Mouse (Mus musculus) natural killer cell, adult 2 months (primary cell): ENCODE results near the gene Vmn2r97.
"Not testable (repeated sequence)": the region's sequence is repeated elsewhere in the genome, so short reads cannot be mapped to it uniquely, and the experiment has no call there.

Experiments
- DNase-seq, 2 experiments: peaks; one replicate each; pipeline ENCODE4 v3.0.0; 2022; ENCODE audit warnings: low spot score in 2 of 2

The Vmn2r97 gene

DNA sequence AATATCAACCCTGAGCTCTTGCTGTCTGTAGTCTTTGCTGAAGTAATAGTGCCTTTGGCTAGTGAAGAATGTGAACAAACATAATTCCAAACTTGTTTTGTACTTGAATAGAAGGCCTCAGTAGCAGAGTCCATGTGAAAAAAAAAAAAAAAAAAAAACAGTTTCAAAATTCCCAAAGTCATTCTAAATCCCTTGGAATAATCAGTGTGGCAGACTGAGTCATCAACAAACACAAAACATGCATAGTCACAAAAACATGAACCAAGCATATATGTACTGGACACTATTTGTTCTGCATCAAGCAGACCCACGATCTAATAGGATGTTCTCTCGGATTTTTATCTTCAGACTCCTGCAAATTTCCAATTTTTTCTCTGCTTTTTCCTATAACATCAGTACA, at the start of gene Vmn2r97:
Gene Vmn2r97 (plus strand): TSS at position 301 of the 400 bp plus-strand sequence.
- DNase-seq, result not testable (repeated sequence)

- DNase-seq, result not testable (repeated sequence)
Observed at GRCm38 (mm10) chr17:18882436-18882835, 31.7 kb upstream of the Vmn2r97 start.

DNA sequence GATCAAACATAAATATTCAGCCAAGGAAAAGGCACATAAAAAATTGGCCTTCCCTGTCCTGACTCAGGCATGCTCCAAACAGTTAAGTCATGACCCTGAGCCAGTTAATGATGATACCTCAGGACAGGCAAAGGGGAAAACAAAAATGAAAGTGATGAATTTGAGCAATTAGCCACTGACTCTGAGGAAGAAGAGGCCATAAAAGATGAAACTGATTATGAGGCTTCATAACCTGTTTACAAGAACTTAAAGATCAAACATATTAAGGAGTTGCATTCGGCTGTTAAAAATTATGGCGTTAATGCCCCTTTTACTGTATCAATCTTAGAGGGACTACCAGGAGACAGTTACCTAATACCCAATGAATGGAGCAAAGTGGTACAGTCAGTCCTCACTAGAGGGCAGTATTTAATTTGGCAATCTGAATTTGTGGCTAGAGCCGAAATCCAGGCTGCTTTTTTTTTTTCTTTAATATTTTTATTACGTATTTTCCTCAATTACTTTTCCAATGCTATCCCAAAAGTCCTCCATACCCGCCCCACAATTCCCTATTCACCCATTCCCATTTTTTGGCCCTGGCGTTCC, 24.3 kb upstream of the Vmn2r97 start:
- no peak for DNase-seq

DNA sequence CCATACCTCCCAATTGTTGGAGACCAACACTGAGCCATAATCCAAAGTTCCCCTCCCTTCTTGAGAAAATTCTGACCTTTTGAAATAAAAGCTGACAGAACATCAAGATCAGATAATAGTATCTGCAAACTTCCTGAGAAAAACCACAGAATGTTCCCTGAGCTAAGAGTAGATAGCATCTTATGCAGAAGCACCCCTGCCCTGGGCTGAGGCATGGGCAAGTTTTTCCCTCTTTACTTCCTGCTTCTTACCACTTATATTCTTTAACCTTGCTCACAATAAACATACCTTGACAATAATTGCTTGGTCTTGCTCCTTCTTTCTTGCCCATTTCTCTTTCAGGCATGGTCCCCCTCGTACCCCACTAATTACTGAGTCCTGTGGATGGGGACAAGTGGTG, 43.7 kb downstream of the Vmn2r97 start:
- not testable (repeated sequence) for DNase-seq

- peak; percentile 1 to 29 for DNase-seq
Observed at GRCm38 (mm10) chr17:18968371-18969275, 54.5 kb downstream of the Vmn2r97 start.
